Mouse (Mus musculus) megakaryocyte progenitor cell, adult 5-6 weeks (primary cell): ENCODE results near the gene Cadm1. TPM values are rescaled to one million over a fixed set of nuclear protein-coding genes. Genes with fewer than 3 reads are reported as not detected.

ENCODE experiments used
- ATAC-seq: replicated peaks from 2 replicates; pipeline ENCODE4 v1.8.0; 2016; ENCODE audit warnings: mild to moderate bottlenecking, moderate TSS enrichment, inconsistent platforms; ENCODE audit not compliant: poor library complexity
- total RNA-seq, 2 experiments: library from RNA; stranded (forward) in 1 of 2; stranded (reverse) in 1 of 2; fragments of 157-497, 149-512 nt in 1 of 2; fragments of 200-1000 nt in 1 of 2; gene quantifications; 2 replicates each; pipeline versions ENCODE4 v1.2.3 to v1.2.4; 2015 to 2017

Cadm1 gene
- 0.15 TPM in 1 of 2 replicates, not detected in the other for total RNA-seq (2015)
- total RNA-seq (2017) = 1.5 TPM in 1 of 2 replicates, not detected in the other

- peak; percentile 99 for ATAC-seq
Measured at GRCm38 (mm10) chr9:47529602-47530450, at the start of gene Cadm1. Gene Cadm1 (plus strand): TSS chr9:47530173.

GRCm38 (mm10) chr9:47484506-47484905 lies 45.5 kb upstream of the Cadm1 start:
- ATAC-seq = no peak

DNA sequence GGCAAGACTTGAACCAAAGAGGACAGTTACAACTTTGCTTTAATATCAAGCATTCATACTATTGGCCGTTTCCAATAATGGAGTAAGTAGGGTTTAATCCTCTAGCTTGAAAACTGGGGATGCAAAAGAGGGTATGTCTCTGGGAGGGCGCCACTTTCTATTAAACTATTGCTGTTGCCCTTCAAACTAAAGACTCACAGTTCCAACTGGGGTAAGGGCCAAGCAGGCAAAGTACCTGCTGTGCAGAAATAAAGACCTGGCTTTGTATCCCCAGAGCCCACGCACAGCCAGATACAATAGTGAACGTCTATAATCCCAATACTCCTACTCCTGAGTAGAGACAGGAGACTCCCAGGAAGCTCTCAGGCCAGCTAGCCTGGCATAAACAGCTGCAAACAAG lies 44.8 kb upstream of the Cadm1 start:
- no peak for ATAC-seq

DNA sequence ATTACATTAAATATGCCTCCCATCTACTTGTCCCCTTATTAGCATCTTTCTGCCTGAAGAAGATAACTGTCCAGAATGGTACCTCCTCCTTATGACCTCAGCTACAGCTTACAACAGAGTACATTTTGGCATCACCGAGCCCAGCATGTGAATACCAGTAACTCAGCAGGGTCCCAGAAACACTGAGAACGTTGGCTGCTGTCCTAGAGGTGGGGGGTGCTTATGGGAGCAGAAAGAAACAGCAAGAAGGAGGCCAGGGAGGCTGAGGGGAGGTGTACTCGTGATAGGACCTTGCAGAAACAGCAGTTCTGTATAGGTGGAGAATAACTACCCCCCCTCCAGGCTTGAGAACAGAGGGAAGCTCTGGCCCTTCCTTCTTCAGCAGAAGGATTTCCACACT lies 30.2 kb upstream of the Cadm1 start:
- ATAC-seq = no peak

GRCm38 (mm10) chr9:47505956-47506355 lies 24.0 kb upstream of the Cadm1 start:
- ATAC-seq = no peak

DNA sequence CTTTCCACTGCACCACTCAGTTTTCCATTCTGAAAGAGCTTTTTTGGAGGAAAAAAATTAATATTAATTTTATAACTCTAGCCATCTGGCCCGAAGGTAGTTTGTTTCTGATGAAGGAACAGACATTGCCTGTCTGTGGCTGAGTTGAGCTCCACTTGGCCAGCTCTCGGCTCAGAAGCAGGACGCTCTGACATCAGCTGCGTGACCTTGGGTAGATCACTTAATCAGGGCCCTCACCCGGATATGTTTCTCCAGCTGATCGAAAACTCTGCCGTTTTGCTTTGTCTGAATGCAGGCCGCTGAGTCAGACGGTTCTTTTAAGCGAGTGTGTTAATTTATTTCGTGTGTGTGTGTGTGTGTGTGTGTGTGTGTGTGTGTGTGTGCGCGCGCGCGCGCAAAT lies 23.1 kb upstream of the Cadm1 start:
- ATAC-seq = no peak

- ATAC-seq = no peak
Measured at GRCm38 (mm10) chr9:47508109-47508508, 21.9 kb upstream of the Cadm1 start.

DNA sequence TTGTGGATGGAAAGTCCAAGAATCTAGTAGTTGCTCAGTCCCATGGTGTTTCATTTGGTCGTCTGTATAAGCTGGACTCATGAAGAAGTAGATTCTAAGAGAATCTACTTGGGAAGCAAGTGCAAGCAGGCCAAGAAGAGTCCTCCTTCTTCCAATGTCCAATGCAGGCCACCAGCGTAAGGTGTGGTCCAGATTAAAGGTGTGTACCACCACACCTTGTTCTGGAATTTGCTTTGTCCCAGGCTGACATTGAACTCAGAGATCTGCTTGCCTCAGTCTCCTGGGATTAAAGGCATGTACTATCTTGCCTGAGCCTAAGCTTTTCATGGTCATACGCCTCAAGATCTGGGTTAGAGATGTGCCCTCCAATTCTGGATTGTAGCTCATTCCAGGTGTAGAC lies 17.5 kb upstream of the Cadm1 start:
- no peak for ATAC-seq

GRCm38 (mm10) chr9:47514318-47514717 lies 15.7 kb upstream of the Cadm1 start:
- no peak for ATAC-seq

DNA sequence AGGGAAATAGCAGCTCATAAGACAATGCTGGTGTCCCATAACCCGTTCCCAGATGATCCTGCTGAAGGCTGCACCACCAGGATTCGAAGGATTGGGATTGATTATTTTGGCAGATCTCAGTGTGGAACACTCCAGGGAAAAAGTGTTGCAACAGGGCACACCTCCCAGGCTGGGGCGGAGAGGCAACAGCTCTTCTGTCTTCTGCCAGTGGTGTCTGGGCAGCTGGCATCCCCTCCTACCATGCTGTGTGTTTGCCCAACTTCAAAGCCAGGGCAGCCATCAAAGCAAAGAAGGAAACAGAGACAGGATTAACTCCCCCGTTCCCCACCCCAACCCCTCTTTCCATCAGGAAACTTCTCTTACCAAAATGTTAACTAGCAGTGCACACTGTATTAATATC lies 13.7 kb upstream of the Cadm1 start:
- no peak for ATAC-seq

DNA sequence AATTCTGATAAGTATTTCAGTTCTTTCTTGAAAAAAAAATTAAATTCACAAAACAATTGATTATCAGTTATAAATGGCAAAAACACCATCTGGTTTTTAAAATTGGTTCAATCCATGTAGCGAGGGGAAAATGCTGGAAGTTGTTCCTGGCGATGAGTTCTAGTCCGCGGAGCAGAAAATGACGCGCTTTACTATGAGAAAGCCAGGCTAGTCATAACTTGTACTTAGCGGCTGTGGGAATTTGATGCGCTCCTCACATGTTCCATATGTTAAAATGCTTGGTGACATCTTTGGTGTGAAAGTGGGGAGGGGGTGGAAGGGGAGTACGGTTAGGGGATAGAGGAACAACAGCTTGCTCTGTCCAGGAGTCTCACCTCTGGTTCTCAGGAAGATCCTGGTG lies 2.7 kb upstream of the Cadm1 start:
- ATAC-seq = no peak

GRCm38 (mm10) chr9:47527741-47528140 lies 2.2 kb upstream of the Cadm1 start:
- ATAC-seq = no peak

GRCm38 (mm10) chr9:47529182-47529581 lies 791 bp upstream of the Cadm1 start:
- no peak for ATAC-seq

DNA sequence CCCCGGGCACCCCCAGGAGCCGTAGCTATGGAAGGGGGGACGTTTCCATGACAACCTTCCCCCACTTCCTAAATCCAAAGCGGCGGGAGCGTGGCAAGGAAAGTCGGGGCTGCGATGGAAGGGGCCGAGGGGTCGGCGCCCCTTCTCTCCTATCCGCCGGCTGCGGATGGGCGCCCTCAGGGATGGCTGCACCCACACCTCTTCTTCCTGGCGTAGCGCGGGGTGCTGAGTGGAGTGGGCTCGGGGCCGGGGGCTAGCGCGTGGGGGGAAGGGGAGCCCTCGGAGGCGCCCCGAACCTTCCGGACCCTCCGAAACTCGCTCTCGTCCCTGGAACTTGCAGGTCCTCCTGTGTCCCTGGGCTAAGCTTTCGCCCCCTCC lies 560 bp downstream of the Cadm1 start:
- no peak for ATAC-seq

DNA sequence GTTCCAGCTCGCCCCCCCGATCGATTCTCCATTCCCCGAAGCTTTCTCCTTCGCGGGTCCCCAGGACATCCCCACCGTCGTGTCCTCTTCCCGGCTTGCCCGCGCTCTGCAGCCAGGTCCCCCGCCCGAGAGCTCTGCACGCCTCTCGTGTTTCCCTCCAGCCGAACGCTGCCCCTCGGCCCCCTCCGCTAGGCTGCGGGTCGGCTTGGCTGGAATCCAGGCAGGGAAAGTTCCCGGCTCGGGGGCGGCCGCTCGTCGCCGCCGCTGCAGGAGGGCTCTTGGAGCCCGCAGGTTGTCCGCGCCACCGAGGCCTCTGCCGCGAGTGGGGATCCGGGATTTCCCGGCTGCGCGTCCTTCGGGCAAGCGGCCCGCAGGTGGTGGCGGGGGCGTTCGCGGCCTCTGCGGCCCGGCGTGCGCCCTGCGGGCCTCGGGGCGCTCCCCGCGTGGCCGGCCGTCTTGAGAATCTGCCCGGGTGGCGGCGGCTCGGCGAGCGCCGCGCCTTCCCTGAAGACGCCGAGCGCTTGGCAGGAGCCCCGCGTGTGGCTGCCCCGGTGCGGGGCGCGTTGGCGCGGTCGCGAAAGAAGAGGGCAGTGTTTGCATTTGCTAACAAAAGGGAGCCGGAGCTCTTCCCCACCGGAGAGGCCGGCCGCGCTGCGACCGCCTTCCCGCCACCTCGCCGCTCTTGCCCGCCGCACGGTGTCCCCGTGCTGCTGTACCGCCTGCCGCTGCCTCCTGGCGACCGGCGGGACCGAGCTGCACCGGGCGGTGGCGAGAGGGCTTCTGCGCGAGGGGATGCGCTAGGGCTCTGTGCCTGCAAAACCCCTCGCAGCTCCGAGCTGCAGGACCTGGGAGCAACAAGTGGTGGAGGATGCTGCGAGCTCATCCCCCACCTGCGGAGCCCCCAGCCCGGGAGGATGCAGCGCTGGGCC lies 1.2 kb downstream of the Cadm1 start:
- 0 out of 2 replicates have a peak, but pooled peaks have one; percentile 21 for ATAC-seq

DNA sequence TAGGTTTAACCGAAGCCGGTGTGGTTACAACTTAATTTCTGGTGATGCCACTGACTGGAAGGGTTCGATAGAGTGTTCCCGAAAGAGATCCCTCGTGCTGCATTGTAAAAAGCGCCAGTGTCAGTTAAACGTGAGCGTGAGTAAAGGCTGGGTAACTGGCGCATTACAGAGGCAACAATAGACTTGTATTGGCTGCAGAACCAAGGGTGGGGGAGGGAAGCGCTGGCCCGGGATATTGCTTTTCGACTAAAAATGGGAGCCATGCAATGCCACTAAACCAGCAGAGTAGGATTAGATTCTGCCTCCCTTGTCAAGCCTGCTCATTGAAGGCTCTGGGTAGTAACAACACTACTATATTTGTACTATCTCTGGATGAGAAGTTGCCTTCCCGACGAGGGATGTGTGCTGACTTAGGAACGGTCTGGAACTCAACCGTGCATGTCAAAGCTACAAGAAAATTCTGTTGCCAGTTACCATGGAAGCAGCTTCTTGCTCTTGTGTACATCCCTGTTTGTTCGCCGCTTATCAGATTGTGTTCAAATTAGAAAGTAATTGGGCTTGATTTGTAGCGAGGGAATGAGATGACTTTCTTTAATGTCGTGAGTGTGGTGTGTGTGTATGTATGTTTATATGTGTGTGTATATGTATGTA lies 2.4 kb downstream of the Cadm1 start:
- ATAC-seq = no peak

DNA sequence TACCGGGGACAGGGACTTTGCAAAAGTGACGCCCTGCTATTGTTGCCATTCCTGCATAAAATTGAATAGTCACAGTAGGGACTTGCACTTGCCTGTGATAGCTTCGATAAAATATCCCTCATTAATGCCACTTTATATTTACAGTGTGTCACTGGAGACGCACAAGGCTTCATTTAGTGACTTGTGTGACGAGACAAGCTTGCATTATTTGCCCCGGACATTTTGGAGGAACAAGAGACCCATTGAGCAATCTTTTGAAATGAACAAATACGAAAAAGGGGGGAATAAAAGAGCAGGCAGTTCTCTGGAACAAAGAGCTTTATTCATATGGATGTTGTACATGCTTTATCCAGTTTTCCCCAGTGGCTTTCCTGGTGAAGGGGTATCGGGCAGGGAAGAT lies 3.5 kb downstream of the Cadm1 start:
- no peak for ATAC-seq

DNA sequence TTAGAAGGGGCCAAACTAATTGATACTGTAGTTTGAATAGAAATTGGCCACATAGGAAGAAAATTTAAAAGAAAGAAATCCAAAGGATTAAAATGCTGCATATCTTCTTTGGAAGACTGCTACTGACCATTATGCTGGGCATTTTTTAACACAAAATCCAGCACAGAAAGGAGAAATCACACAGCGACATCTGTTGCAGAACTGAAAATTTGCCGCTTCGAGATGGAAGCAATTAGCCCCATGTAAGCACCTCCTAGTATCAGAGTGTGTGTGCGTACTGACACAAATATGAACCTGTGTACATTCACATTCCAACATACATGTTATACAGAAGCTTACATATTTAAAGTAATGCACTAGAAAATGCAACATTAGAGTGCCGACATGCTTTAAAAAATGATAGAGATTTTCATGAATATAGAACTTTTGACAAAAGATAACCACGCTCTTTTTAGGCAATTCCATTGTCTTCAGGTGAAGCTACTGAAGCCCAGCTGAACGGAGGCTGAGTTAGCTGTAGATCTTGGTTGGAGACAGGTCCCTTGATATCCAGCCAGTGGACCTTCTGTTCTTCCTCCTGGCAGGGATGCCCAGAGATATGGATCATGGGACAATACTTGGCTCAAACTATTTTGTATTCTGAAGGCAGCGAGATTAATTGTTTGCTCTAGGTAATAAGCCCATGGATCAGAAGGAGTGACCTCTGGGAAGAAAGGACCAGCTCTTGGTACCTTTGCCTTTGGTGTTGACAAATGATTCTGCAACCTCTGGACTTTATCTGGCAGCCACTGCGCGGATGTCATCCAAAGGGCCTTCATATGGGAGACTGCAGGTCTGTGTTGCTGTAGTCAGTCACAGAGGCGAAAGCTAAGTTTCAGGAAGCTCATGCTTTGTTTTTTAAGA lies 4.9 kb downstream of the Cadm1 start:
- ATAC-seq = no peak

DNA sequence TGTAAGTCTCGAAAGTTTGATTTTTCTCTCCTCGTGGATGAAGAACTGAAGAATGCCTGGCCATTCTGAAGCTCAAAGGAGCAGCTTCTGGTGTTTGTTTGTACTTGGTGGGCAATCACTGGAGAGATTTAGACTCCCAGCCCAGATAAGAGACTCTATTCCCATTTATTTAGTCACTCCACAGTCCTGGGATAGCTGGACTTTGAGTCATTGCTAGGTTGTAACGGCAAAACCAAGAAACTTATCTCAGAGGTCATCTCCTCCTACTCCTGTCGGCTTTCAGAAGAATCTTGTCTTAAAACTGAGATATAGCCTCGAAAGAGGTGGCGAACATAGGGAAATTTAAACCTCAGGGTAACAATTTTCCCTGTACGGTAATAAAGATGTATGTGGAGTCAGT lies 15.3 kb downstream of the Cadm1 start:
- ATAC-seq = no peak

DNA sequence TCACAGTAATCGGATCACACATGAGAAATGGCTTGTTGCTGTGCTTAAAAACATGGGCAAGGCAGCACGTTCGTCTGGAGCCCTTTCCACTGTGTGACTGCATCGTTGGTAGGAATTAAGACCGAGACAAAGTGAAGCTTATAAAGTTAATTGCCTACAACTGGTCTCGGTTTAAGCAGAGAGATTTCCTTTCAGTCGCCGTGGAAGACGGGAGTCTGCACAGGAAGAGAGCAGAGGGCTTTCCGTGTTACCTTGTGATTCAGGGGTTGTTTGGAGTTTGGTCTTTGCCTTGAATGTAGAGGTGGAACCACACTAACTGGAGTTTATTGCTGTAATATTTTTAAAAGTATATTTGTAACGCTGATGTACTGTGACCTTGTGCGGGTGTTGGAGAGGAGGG lies 15.7 kb downstream of the Cadm1 start:
- ATAC-seq = no peak
